Mouse (Mus musculus) urinary bladder, postnatal 14 days (tissue): ENCODE data around the gene Trem3.

Experiments used
- DNase-seq: peaks from one replicate; pipeline ENCODE4 v3.0.0; 2021; ENCODE audit warnings: low spot score

Trem3 gene

DNA sequence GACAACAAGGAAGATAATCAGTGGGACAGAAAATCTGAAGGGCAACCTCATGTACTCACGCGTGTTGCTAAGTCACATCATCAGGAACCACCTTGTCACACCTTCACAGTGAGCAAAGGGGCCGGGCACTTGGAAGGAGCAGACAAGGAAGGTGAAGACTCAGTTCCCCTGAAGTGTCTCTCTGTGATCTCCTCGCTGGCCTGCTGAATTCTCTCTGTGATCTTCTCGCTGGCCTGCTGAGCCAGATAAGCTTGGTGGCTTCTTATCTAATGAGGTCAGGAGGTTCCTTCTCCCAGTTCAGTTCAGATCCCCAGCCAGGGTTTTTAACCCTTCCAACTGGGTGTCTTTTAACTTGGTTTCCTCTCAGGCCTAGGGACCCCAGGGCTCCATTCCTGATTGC, 24.6 kb downstream of the Trem3 start:
- DNase-seq: no peak

GRCm38 (mm10) chr17:48272598-48272997, 25.0 kb downstream of the Trem3 start:
- no peak for DNase-seq

DNA sequence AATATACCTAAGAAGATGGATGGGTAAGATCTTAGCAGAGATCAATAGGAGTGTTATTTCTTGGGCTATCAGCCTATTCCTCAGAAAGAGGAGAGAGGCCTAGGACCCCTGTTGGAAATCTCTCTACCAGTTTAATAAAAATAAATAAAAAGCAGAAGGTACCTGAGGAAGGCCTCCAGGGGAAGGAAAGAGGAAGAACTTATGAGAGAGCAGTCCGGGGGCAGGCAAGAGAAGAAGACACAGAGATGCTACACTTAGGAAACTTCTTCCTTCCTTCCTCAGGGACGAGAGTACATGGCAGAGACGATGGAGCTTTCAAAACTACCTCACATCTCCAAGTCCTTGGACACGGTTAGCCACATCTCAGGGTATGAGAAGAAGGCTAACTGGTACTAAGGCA, 26.5 kb downstream of the Trem3 start:
- no peak for DNase-seq

DNA sequence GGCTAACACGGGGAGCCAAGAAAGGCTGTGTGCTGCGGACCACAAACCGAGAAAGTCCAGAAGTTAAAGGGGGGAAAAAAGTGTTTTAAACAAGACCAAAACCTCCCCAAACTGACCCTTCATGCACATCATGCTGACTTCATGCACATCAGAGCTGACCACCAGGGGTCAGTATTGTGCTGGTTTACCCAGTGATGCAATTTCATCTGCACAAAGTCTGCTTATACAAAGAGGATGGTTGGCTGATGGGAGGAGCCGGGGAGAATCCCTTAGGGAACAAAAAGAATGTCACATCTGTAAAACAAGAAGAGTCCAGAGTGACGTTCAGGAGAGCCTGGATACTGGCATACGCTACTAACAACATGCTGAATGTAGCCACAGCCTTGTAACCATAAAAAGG, 27.3 kb downstream of the Trem3 start:
- DNase-seq: peak; percentile 77

DNA sequence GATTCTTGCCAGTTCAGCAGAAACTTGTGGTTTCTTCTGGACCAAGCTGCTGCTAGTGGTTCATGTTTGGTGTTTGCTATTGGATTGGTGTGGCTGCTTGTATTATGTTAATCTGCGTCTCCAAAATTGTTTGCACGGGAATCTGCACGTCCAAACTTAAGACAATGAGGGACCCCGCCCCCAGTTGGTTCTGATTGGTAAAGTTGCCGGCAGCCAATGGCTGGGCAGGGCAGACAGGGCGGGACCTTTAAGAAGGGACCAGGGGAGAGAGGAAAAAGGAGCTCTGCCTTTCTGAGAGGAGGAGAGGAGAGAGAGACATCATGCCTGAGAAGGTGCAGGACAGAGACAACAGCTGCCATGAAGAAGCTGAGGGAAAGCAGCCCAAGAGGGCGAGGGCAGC, 28.2 kb downstream of the Trem3 start:
- no peak for DNase-seq

- DNase-seq: no peak
Measured at GRCm38 (mm10) chr17:48278381-48278780, 30.8 kb downstream of the Trem3 start.

DNA sequence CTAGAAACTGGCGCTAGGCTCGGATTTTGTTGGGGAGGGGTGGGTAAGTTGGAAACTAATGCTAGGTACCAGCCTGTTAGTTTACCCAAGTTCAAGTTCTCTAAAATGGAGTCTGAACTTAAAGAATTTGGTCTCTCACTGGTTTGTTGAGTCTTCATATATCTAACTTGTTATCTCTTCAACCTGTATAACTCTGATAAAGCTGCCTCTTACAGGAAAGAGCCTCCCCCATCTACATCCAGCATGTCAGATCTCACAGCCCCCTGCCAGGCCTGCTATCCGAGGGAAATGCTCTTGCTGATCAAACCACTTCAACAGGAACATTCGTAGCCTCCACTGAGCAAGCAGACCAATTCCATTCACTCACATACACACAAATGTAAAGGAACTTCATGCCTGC, 31.4 kb downstream of the Trem3 start:
- DNase-seq: no peak

- no peak for DNase-seq
Measured at GRCm38 (mm10) chr17:48280943-48281738, 33.6 kb downstream of the Trem3 start.

DNA sequence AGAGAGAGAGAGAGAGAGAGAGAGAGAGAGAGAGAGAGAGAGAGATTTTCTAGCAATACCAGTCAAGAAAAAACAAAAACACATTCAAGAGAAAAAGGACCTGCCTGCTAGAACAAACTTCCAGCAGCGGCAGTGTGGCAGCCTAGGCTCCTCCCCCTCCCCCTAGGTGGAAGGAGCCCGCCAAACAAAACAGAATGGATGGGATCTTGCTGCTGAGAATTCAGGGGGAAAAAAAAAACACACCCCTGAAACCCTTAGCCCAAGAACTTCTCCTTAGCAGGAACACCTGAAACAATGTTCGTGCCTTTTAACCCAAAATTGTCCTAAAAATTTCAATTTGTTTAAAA, 34.1 kb downstream of the Trem3 start:
- no peak for DNase-seq

GRCm38 (mm10) chr17:48286765-48287164, 39.2 kb downstream of the Trem3 start:
- DNase-seq: no peak

- no peak for DNase-seq
Measured at GRCm38 (mm10) chr17:48287276-48287675, 39.7 kb downstream of the Trem3 start.

GRCm38 (mm10) chr17:48293500-48294194, 46.1 kb downstream of the Trem3 start:
- no peak for DNase-seq

DNA sequence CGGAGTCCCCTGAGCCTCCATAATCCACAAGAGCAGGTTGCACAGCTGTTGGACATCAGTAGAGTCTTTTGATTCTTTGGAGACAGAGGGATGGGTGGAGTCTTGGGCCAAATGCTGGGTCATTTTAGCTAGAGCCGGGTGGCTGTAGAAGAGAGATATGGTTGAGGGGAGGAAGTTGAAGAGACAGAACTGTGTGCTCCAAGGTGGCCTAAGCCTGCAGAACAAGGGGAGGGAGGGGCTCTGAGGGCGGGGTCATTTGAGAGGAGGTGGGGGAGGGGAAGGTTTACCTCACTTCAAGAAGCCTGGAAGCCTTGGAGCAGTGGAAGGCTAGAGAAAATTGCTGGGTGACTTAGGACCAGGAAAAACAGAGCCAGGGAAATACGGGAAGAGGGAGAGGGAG, 51.6 kb downstream of the Trem3 start, which contains the start of gene Treml2:
Gene Treml2 (plus strand): TSS at position 296 of the 400 bp plus-strand sequence.
- DNase-seq: no peak

DNA sequence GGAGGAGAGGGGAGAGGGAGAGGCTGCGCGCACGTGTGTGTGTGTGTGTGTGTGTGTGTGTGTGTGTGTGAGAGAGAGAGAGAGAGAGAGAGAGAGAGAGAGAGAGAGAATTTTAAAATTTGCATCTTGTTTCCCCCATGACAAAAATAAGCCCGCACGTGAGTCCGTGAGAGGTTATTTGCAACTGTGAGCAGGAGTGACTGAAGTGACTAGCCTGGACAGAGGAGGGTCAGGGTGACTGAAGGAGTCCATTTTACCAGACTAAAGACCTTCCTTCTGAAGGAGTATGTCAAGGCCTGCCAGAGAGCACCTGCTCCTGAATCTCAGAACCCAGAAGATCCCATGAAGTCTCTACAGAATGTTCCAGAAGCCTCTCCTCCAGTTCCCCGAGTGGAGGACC, 52.2 kb downstream of the Trem3 start:
- no peak for DNase-seq

DNA sequence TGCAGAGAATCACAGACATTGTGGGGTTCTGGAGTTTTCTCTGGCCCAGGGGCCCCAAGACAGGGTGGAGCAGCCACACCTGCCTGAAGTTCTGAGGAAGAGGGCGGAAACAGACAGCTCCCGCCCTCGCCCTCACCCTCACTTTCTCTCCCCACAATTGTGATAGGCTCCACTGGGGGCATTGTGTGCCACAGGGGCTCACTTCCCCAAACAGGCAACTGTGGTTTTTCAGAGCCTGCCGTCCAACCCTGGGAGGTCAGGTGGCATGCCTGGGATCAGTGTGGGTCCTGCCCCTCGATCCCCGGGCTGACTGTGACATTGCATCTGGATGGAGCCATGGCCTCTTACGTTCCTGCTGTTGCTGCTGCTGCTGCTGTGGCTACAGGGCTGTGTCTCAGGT, 52.6 kb downstream of the Trem3 start:
- no peak for DNase-seq

DNA sequence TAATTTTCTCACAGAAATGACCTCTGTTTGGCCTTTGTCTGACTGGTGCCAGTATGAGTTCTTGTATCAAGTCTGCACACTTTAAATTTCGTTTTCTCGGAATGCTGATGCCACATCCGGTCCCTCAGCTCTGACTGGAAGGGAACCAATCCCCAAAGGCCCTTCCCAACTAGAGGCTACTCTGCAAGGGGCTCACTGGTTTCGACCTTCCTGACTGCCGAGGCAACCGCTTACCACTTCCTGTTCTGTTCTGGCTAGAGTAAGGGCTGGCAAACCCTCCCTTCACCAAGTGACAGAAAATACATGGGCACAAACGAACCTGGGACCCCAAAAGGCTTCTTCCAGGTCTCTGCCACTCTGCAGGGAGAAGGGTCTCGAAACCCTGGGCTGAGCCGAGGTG, 53.3 kb downstream of the Trem3 start:
- no peak for DNase-seq

DNA sequence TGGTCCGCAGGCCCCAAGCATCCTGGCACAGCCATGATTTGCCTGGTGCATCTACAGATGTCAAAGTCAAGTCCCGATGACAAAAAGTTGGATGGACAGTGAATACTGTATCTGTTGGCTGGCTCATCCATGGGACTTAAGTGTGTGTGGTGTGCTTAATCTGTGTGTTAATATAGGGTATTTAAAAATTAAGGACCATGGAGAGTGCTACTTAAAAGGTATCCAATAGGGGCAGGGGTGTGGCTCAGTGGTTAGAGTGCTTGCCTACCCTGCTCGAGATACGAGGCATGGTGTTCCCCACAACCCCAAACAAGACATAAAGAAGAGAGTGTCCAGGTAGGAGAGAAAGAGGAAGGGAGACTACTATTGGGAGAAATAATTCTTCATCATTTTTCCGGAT, 54.2 kb downstream of the Trem3 start:
- DNase-seq: no peak
